Mouse (Mus musculus) megakaryocyte progenitor cell, adult 5-6 weeks (primary cell): ENCODE measurements around the gene Golga2. TPM values are rescaled to one million over a fixed set of nuclear protein-coding genes. Genes with fewer than 3 reads are reported as not detected.

ENCODE experiments used
- ATAC-seq: replicated peaks from 2 replicates; pipeline ENCODE4 v1.8.0; 2016; ENCODE audit warnings: mild to moderate bottlenecking, moderate TSS enrichment, inconsistent platforms; ENCODE audit not compliant: poor library complexity
- total RNA-seq, 2 experiments: library from RNA; stranded (forward) in 1 of 2; stranded (reverse) in 1 of 2; fragments of 157-497, 149-512 nt in 1 of 2; fragments of 200-1000 nt in 1 of 2; gene quantifications; 2 replicates each; pipeline versions ENCODE4 v1.2.3 to v1.2.4; 2015 to 2017

The Golga2 gene
- total RNA-seq, 2 experiments from 2014 or later = 17.3 to 50.7 TPM

GRCm38 (mm10) chr2:32342039-32342438 lies 54.9 kb downstream of the Golga2 start:
- no peak for ATAC-seq

DNA sequence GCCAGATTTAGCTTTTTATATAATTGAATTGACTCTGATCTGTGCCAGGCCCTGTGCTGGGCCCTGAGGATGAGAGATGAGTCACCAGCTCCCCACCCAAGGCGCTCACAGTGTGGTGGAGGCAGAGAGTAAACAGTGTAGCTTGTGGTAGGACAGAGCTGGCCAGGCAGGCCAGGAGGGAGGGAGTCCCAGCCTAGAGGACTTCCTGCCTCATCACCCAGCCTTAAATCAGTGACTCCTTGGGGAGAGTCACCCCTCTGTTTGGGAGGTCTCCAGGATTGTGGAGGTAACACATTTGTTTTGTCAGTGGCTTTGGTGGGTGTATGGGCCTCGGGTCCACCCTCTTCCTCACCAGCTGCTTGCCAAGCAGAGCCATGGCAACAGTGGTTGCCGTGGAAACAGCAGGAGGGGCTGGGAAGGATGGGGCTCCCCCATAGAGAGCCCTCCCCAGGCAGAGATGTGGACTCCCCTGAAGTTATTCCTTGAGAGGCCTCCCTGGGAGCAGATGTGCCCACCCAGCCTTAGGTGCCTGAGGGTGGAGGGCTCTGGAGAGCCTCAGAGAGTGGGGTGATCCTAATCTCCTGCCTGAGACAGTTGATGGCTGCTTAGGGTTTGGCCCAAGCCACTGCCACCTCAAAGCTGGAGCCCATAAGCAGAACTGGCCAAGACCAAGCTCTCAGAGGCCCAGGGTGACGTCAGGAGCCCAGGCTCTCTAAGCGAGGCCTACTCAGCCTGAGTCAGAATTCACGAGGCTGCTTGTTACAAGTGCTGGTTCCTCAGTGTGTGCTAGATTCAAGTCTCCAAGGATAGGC lies 55.6 kb downstream of the Golga2 start:
- no peak for ATAC-seq

GRCm38 (mm10) chr2:32343351-32343671 lies 56.1 kb downstream of the Golga2 start:
- no peak for ATAC-seq

GRCm38 (mm10) chr2:32344056-32344455 lies 56.9 kb downstream of the Golga2 start:
- ATAC-seq = no peak

GRCm38 (mm10) chr2:32344598-32345321 lies 57.6 kb downstream of the Golga2 start:
- no peak for ATAC-seq

- no peak for ATAC-seq
These were observed 59.8 kb downstream of the Golga2 start for GRCm38 (mm10) chr2:32347019-32347418.

- ATAC-seq = no peak
These were observed 61.1 kb downstream of the Golga2 start for GRCm38 (mm10) chr2:32348311-32348710.

DNA sequence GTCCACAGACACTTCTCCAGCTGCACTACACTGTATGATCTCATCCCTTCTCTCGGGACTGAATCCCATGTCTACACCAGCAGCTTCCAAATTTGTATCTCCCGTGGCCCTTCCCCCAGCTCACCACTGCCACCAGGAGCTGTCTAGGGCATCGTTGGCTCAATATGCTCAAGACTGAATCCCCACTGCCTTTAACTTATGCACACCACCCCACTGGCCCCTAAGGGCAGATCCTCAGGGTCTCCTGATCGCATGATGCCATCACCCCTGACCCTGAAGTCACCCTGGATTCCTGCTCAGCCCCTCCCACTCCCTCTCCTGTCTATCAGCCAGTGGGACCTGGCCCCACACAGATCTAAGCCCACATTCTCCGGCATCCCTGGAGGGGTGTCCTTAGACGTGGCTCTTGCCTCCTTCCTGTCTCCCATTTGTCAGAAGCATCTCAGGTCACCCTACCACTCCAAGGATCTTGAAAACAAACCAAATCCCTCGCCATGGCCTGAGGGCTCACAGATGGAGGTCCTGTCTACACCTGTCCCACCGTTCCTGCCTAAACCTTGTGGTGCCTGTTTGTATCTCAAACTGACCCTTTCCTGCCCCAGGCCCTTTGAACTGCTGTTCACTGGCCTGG lies 62.6 kb downstream of the Golga2 start:
- no peak for ATAC-seq

DNA sequence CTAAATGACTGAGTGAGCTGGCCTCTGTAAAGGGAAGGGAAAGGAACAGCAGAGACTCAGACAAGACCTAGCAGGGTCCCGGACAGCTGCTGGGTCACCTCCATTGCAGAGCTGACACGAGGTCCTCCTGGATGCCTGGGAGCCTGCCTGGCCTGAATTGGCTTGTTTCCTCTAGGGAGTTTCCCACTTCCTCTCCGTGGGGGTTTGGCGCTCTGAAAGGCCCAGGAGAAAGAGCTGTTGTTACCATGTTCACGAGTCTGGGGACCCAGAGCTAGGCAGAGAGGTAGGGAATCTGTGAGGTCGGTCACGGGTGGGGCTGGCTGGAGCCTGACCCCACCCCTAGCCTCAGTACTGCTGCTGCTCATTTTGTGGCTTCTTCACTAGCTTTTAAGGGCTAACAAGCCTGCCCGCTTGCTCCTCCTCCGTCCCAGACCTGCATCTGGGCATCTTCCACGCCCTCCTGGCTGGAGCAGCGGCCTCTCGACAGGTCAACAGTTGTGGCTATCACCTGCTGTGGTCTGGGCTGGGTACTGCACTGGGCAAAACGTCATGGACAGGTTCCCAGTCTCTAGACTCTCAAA lies 63.4 kb downstream of the Golga2 start:
- ATAC-seq = no peak

GRCm38 (mm10) chr2:32351471-32351961 lies 64.3 kb downstream of the Golga2 start:
- no peak for ATAC-seq

DNA sequence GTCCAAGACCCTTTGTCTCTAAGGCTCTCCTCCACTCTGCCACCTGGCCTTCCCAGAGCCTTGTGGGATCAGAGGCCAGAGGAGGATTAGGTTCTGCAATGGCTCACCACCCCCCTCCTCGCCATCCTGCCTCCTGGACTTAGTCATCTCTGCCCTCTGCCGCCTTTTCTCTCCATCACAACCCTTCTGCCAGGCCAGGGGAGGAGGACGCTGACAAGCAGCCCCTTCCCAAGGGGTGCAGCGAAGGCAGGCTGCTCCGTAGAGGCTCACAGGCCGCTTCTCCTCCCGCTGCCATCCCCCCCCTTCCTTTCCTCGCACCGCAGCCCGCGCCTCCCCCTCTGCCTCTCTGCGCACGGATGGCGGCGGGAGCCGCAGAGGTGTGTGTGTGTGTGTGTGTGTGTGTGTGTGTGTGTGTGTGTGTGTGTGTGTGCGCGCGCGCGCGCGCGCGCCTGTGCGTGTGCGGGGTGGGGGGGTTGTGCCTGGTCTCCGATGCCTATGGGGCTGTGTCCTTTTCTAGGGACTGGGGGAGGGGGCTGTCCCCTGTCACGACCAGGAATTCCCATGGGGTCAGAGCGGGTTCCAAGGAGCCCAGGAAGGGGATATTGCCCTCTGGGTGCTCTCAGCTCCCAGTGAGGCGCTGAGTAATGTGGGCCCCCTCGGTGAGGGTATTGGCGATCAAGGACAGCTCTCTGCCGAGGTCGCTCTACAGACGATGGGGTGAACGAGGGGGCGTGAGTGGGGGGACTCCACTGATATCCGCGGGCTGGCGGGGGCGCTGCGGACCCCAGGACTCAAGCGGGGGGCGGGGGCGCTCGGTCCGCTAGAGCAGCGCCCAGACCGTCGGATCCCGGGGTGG lies 65.2 kb downstream of the Golga2 start, which contains the start of gene Ciz1:
TSS of gene Ciz1 (plus strand) at position 177 of the 856 bp plus-strand sequence.
- ATAC-seq = no peak

DNA sequence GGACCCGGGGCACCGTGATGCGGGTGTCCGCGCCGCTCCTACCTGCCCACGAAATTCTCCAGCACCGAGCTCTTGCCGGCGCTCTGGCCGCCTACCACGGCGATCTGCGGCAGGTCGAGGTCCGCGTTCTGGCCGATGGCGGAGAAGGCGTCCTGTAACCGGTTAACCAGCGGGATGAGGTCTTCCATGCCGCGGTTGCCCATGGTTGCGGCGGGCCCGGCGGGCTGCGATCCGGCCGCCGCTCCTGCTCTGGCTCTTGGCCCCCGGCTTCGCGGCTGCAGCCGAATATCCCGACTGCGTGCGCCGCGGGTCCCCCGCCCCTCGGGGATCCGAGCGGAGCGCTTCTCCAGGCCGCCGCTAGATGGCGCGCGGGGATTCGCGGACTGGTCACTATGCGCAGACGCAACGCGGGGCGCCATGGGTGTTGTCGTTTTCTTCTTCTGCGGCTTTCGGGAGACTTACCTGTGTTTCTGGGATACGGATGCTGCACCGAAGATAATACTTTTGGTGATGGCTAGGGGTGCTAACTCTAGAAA lies 65.9 kb downstream of the Golga2 start, which contains the start of gene Dnm1:
TSS of gene Dnm1 (minus strand) at position 332 of the 536 bp plus-strand sequence.
- ATAC-seq = peak; percentile 94

- ATAC-seq = no peak
These were observed 66.7 kb downstream of the Golga2 start for GRCm38 (mm10) chr2:32353836-32354235.

DNA sequence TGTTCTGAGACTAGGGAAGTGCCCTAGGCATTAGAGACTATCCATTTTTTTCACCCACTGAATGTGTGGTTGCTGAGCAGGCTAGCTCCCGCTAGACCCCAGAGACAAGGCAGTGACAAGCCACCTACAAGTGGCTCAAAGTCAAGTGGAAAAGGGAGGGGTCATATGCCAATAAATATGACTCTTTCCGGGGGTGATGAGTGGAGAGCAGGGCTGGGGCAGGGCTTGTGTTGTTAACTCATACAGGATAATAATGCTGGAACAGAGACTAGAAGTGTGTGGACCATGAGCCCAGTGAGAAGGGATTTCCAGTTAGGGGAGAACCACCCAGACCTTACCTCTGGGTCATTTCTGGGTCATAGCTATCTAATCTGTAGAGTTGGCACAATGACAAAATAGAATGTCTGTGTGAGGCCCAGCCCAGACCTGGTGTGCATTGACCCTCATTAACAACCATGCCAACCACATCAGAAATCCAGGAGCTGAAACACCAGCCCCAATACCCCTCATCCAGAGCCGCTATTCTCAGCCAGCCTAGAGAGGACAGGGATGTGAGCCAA lies 67.2 kb downstream of the Golga2 start:
- ATAC-seq = no peak

DNA sequence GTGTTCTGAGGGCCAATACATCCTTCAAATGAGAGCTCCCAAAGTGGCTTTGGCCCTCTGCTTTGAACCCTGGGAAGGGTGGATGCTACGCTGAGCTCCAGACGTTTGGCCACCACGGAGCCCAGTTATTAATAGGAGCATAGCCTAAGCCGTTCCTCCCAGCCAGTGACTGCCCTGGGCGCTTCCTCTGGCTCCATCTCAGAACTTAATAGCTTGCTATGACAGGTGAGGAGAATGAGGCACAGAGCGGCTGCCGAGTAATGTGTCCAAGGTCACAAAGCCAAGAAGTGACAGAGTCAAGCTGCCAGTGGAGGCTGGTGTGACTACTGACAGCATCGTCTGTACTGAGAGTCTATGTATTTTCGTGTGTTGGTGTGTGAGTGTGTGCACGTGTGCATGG lies 69.0 kb downstream of the Golga2 start:
- ATAC-seq = no peak

Other genes starting within 250 kb of the Golga2 start
- 8.9 and 11.9 TPM in 2 replicates for gene Fam78a, start 202.5 kb upstream of the Golga2 start, total RNA-seq (2015)
- gene Fam78a, start 202.5 kb upstream of the Golga2 start, total RNA-seq (2017) = 7.5 and 10.8 TPM in 2 replicates
- 1.4 TPM in 2 replicates for gene Plpp7, start 191.9 kb upstream of the Golga2 start, total RNA-seq (2015)
- 0.54 and 2.5 TPM in 2 replicates for gene Plpp7, start 191.9 kb upstream of the Golga2 start, total RNA-seq (2017)
- gene Prrc2b, start 136.3 kb upstream of the Golga2 start, total RNA-seq (2015) = 37.5 and 37.8 TPM in 2 replicates
- gene Prrc2b, start 136.3 kb upstream of the Golga2 start, total RNA-seq (2017) = 16.6 and 18.2 TPM in 2 replicates
- gene Pomt1, start 50.8 kb upstream of the Golga2 start, total RNA-seq (2015) = 18.5 and 18.8 TPM in 2 replicates
- gene Pomt1, start 50.8 kb upstream of the Golga2 start, total RNA-seq (2017) = 32.2 and 32.6 TPM in 2 replicates
- gene Uck1, start 27.2 kb upstream of the Golga2 start, total RNA-seq (2015) = 30.3 and 37.0 TPM in 2 replicates
- 25.2 and 26.9 TPM in 2 replicates for gene Uck1, start 27.2 kb upstream of the Golga2 start, total RNA-seq (2017)
- gene Swi5, start 691 bp downstream of the Golga2 start, total RNA-seq (2015) = 198 and 268 TPM in 2 replicates
- gene Swi5, start 691 bp downstream of the Golga2 start, total RNA-seq (2017) = 359 and 386 TPM in 2 replicates
- gene Ciz1, start 64.9 kb downstream of the Golga2 start, total RNA-seq (2015) = 59.9 and 69.0 TPM in 2 replicates
- gene Ciz1, start 64.9 kb downstream of the Golga2 start, total RNA-seq (2017) = 46.6 and 55.3 TPM in 2 replicates
- not detected in 2 replicates for gene Dnm1, start 66.0 kb downstream of the Golga2 start, total RNA-seq (2015)
- gene Dnm1, start 66.0 kb downstream of the Golga2 start, total RNA-seq (2017) = not detected in 2 replicates
- 15.3 and 18.1 TPM in 2 replicates for gene 1110008P14Rik, start 94.6 kb downstream of the Golga2 start, total RNA-seq (2015)
- 8.0 and 15.4 TPM in 2 replicates for gene 1110008P14Rik, start 94.6 kb downstream of the Golga2 start, total RNA-seq (2017)
- 437 and 498 TPM in 2 replicates for gene Lcn2, start 100.9 kb downstream of the Golga2 start, total RNA-seq (2015)
- gene Lcn2, start 100.9 kb downstream of the Golga2 start, total RNA-seq (2017) = 53.7 and 107 TPM in 2 replicates
- 6.3 and 12.1 TPM in 2 replicates for gene Ptges2, start 108.5 kb downstream of the Golga2 start, total RNA-seq (2015)
- 9.5 and 10.6 TPM in 2 replicates for gene Ptges2, start 108.5 kb downstream of the Golga2 start, total RNA-seq (2017)
- 1.5 and 1.9 TPM in 2 replicates for gene Naif1, start 163.1 kb downstream of the Golga2 start, total RNA-seq (2015)
- 3.5 TPM in 2 replicates for gene Naif1, start 163.1 kb downstream of the Golga2 start, total RNA-seq (2017)
- gene Slc25a25, start 164.1 kb downstream of the Golga2 start, total RNA-seq (2015) = 5.2 and 6.4 TPM in 2 replicates
- 10.7 and 11.5 TPM in 2 replicates for gene Slc25a25, start 164.1 kb downstream of the Golga2 start, total RNA-seq (2017)
- 1.9 and 2.9 TPM in 2 replicates for gene Fam102a, start 247.9 kb downstream of the Golga2 start, total RNA-seq (2015)
- 1.9 and 2.2 TPM in 2 replicates for gene Fam102a, start 247.9 kb downstream of the Golga2 start, total RNA-seq (2017)